In the genomic region with DNA sequence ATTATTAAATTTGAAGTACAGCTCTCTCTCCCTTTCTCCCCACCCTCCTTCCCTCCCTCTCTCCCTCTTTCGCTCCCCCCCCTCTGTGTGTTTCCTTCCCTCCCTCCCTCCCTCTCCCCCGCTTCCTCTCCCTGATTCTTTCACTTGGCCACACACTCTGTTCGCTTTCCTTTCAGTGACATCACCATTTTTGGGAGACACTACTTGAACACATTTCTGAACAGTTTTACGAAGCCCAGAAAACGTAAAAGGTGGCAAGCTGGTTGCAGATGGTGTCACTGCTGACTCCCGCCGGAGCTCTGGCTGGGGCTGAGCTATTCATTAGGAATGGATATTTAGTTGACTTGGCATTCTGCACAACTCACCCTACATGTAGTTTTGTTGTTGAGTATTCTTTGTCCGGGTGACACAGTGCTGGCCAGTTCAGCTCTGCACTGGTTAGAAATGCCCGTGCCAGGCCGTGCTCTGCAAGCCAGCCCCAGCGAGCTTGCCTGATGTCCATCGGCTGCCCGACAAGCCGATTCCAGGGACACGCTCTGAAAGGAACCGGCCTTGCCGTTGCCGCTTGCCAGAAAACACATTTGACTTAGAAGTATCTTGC, we compare ENCODE assay signal across 8 mouse cellular contexts. TPM values are rescaled to one million over a fixed set of nuclear protein-coding genes. Genes with fewer than 3 reads are reported as not detected.
DNase-seq lines count a peak whose midpoint lies in the region; ATAC-seq lines count a peak whose summit lies in the region.

No protein-coding gene starts in this region.

- H3K4me3 ChIP-seq in midbrain, embryonic 11.5 days (ENCODE audit: low read depth, low read length), result no peak overlapping the region
- H3K4me3 ChIP-seq in midbrain, embryonic 10.5 days, result no peak overlapping the region
- no peak overlapping the region for H3K4me3 ChIP-seq in liver, embryonic 12.5 days

- WGBS in midbrain, embryonic 11.5 days, result 77% methylated on average over 18 of the region's 18 CpGs
- 84% methylated on average over 18 of the region's 18 CpGs for WGBS in midbrain, embryonic 10.5 days
- 75% methylated on average over 18 of the region's 18 CpGs for WGBS in liver, embryonic 12.5 days (ENCODE audit: insufficient replicate concordance)

- no peak overlapping the region for H3K27ac ChIP-seq in midbrain, embryonic 11.5 days (ENCODE audit: low read depth, low read length)
- H3K27ac ChIP-seq in midbrain, embryonic 10.5 days (replicated peaks), result no peak overlapping the region
- no peak overlapping the region for H3K27ac ChIP-seq in liver, embryonic 12.5 days

- no peak for ATAC-seq in midbrain, embryonic 11.5 days (ENCODE audit: low FRiP score)
- ATAC-seq in erythroblast, adult 5-6 weeks (replicated peaks; ENCODE audit: low FRiP score, poor library complexity, severe bottlenecking), result no peak
- no peak for ATAC-seq in liver, embryonic 12.5 days

- H3K9ac ChIP-seq in midbrain, embryonic 11.5 days (ENCODE audit: low read length), result no peak overlapping the region
- no peak overlapping the region for H3K9ac ChIP-seq in liver, embryonic 12.5 days

- H3K27me3 ChIP-seq in midbrain, embryonic 11.5 days (ENCODE audit: control insufficient read depth, insufficient read depth, low read length), result no peaks in the 10 kb centered on the region
- H3K27me3 ChIP-seq in midbrain, embryonic 10.5 days (ENCODE audit: low read depth, poor library complexity, severe bottlenecking), result no peaks in the 10 kb centered on the region
- no peaks in the 10 kb centered on the region for H3K27me3 ChIP-seq in liver, embryonic 12.5 days (replicated peaks)

- H3K4me2 ChIP-seq in midbrain, embryonic 11.5 days, result no peak overlapping the region
- H3K4me2 ChIP-seq in liver, embryonic 12.5 days, result no peak overlapping the region

- no peaks in the 10 kb centered on the region for H3K36me3 ChIP-seq in midbrain, embryonic 11.5 days (ENCODE audit: control insufficient read depth, insufficient read depth, low read length)
- H3K36me3 ChIP-seq in midbrain, embryonic 10.5 days, result no peaks in the 10 kb centered on the region
- no peaks in the 10 kb centered on the region for H3K36me3 ChIP-seq in liver, embryonic 12.5 days

- DNase-seq in midbrain, embryonic 11.5 days (ENCODE audit: low spot score, missing footprints), result peak; percentile 78
- no peak for DNase-seq in midbrain, embryonic 10.5 days (ENCODE audit: low spot score)
- DNase-seq in cerebellum, adult 18-20 months, result peak; percentile 78 to 80
- DNase-seq in gastrocnemius, postnatal 25 days, result peak; percentile 44
- peak; percentile 43 for DNase-seq in kidney, postnatal 14 days
- DNase-seq in neural tube, embryonic 10.5 days (ENCODE audit: extremely low spot score, low spot score), result peak; percentile 29

- no peaks in the 10 kb centered on the region for H3K9me3 ChIP-seq in midbrain, embryonic 11.5 days (ENCODE audit: control insufficient read depth, low read length)
- H3K9me3 ChIP-seq in midbrain, embryonic 10.5 days (replicated peaks), result no peaks in the 10 kb centered on the region
- H3K9me3 ChIP-seq in liver, embryonic 12.5 days (replicated peaks), result no peaks in the 10 kb centered on the region

- H3K4me1 ChIP-seq in midbrain, embryonic 11.5 days (ENCODE audit: control insufficient read depth, insufficient read depth, low read length), result peaks cover 3% of the 10 kb centered on the region; the same call in 1 of the 2 replicates
- H3K4me1 ChIP-seq in midbrain, embryonic 10.5 days, result peaks cover 10% of the 10 kb centered on the region
- H3K4me1 ChIP-seq in liver, embryonic 12.5 days, result no peaks in the 10 kb centered on the region

RNA-seq across cellular contexts. Expression of gene Rapgef4, which starts 57.7 kb away (rescaled TPM):
- polyA plus RNA-seq in midbrain, embryonic 11.5 days (2014; fragmentation: Nextera tagmentation; extraction: Ambion mirVana), result 2.0 TPM in 2 replicates
- 1.7 and 2.9 TPM in 2 replicates for polyA plus RNA-seq in midbrain, embryonic 10.5 days (2016; fragmentation: Nextera tagmentation; extraction: Ambion mirVana)
- 1 to 10 TPM; 1.8 to 2.3 TPM for total RNA-seq in gastrocnemius, postnatal 25 days (2021)
- total RNA-seq in erythroblast, adult 5-6 weeks (2015; ENCODE audit: low replicate concordance), result 4.8 TPM in 1 of 2 replicates, not detected in the other
- not detected in 2 replicates for total RNA-seq in erythroblast, adult 5-6 weeks (2017; ENCODE audit: low replicate concordance)
- 3.6 and 3.8 TPM in 2 replicates for polyA plus RNA-seq in liver, embryonic 12.5 days (2016; fragmentation: Nextera tagmentation; extraction: Ambion mirVana)
